Mouse (Mus musculus) monocyte, adult 2 months (primary cell): ENCODE data around the gene Fnip1.
"Not testable (repeated sequence)": the region's sequence is repeated elsewhere in the genome, so short reads cannot be mapped to it uniquely, and the experiment has no call there.

Source experiments
- DNase-seq, 2 experiments: peaks; one replicate each; pipeline ENCODE4 v3.0.0; 2022; ENCODE audit warnings: low spot score in 2 of 2, low read depth in 1 of 2

Gene Fnip1

GRCm38 (mm10) chr11:54437823-54438337 is at the start of gene Fnip1:
TSS of gene Fnip1 (plus strand) at chr11:54438199.
- DNase-seq, result peak; percentile 83 to 88

GRCm38 (mm10) chr11:54390386-54390785 is 47.6 kb upstream of the Fnip1 start:
- DNase-seq, result no peak

GRCm38 (mm10) chr11:54391326-54391725 is 46.7 kb upstream of the Fnip1 start:
- DNase-seq, result no peak

GRCm38 (mm10) chr11:54396686-54397085 is 41.3 kb upstream of the Fnip1 start:
- DNase-seq, result no peak

GRCm38 (mm10) chr11:54398058-54398457 is 39.9 kb upstream of the Fnip1 start:
- no peak for DNase-seq

- DNase-seq, result not testable (repeated sequence)
Observed at GRCm38 (mm10) chr11:54400803-54401202, 37.2 kb upstream of the Fnip1 start.

GRCm38 (mm10) chr11:54404885-54405284 is 33.1 kb upstream of the Fnip1 start:
- DNase-seq, result no peak

- no peak for DNase-seq
Observed at GRCm38 (mm10) chr11:54406930-54407546, 31.0 kb upstream of the Fnip1 start.

GRCm38 (mm10) chr11:54410612-54411011 is 27.4 kb upstream of the Fnip1 start:
- DNase-seq, result no peak

- DNase-seq, result no peak
Observed at GRCm38 (mm10) chr11:54413017-54413416, 25.0 kb upstream of the Fnip1 start.

GRCm38 (mm10) chr11:54423007-54423406 is 15.0 kb upstream of the Fnip1 start:
- no peak for DNase-seq

GRCm38 (mm10) chr11:54426267-54426666 is 11.7 kb upstream of the Fnip1 start:
- DNase-seq, result no peak

- DNase-seq, result no peak
Observed at GRCm38 (mm10) chr11:54427138-54427537, 10.9 kb upstream of the Fnip1 start.

- DNase-seq, result no peak
Observed at GRCm38 (mm10) chr11:54427695-54428352, 10.2 kb upstream of the Fnip1 start.

- no peak for DNase-seq
Observed at GRCm38 (mm10) chr11:54429224-54429623, 8.8 kb upstream of the Fnip1 start.

GRCm38 (mm10) chr11:54435797-54436196 is 2.2 kb upstream of the Fnip1 start:
- no peak for DNase-seq

GRCm38 (mm10) chr11:54437310-54437822 is 633 bp upstream of the Fnip1 start:
- no peak for DNase-seq

- peak in 1 of 2 experiments; percentile 34 for DNase-seq
Observed at GRCm38 (mm10) chr11:54438366-54438781, 375 bp downstream of the Fnip1 start.

GRCm38 (mm10) chr11:54438991-54439690 is 1.1 kb downstream of the Fnip1 start:
- no peak for DNase-seq

- DNase-seq, result no peak
Observed at GRCm38 (mm10) chr11:54439691-54440029, 1.7 kb downstream of the Fnip1 start.

- DNase-seq, result not testable (repeated sequence)
Observed at GRCm38 (mm10) chr11:54450757-54451156, 12.8 kb downstream of the Fnip1 start.

GRCm38 (mm10) chr11:54454516-54454915 is 16.5 kb downstream of the Fnip1 start:
- DNase-seq, result no peak
